Mouse (Mus musculus): ENCODE results near the gene Pomc. TPM values are rescaled to one million over a fixed set of nuclear protein-coding genes. Genes with fewer than 3 reads are reported as not detected.
"Not testable (repeated sequence)": the region's sequence is repeated elsewhere in the genome, so short reads cannot be mapped to it uniquely, and the experiment has no call there.

The Pomc gene
- polyA plus RNA-seq, 1 experiment: 1.2 TPM

DNA sequence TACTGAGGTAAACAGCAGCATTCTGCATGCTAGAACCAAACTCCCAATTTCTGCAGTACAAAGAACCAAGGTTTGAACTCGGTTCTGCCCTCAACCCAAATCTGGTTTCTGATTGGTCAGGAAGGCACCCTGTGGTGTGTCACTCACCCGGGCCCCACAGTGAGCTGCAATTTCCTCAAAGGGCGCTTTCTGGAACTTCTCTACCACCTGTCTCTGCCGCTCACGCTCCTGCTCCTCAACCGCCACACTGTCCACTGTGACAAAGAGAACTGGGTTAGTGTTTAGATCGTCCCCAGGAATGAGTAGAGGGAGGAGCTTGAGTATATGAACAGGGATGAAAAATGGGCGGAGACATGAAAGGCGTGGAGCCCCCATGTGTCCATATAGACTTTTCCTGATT, 13.6 kb downstream of the Pomc start:
- DNase-seq (ENCODE audit: low read depth): no peak

DNA sequence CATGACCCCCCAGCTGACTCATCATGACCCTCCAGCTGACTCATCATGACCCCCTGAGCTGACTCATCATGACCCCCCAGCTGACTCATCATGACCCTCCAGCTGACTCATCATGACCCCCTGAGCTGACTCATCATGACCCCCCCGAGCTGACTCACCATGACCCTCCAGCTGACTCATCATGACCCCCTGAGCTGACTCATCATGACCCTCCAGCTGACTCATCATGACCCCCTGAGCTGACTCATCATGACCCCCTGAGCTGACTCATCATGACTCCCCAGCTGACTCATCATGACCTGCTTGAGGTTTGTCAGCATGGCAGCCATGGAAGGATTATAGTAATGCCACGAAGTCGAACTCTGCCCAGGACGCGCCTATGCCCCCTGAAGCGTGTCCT, 18.4 kb downstream of the Pomc start:
- not testable (repeated sequence) for DNase-seq (ENCODE audit: low read depth)

DNA sequence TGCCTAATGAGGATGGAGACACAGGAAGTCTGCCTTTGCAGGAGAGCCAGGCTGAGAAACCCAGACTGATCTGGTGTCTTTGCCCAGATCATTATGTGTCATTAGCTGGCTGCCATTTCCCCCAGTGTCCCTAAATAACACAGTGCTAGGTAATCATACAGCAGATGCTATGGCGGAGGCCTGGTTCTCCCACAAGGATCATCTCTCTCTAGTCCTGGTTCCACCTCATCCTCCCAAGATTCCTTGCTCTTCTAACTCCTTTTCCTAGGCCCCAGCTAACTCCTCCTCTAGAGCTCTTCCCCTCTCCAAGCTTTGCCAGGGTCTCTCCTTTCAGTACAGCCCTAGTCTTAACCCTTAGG, 26.2 kb downstream of the Pomc start:
- no peak for DNase-seq (ENCODE audit: low read depth)

DNA sequence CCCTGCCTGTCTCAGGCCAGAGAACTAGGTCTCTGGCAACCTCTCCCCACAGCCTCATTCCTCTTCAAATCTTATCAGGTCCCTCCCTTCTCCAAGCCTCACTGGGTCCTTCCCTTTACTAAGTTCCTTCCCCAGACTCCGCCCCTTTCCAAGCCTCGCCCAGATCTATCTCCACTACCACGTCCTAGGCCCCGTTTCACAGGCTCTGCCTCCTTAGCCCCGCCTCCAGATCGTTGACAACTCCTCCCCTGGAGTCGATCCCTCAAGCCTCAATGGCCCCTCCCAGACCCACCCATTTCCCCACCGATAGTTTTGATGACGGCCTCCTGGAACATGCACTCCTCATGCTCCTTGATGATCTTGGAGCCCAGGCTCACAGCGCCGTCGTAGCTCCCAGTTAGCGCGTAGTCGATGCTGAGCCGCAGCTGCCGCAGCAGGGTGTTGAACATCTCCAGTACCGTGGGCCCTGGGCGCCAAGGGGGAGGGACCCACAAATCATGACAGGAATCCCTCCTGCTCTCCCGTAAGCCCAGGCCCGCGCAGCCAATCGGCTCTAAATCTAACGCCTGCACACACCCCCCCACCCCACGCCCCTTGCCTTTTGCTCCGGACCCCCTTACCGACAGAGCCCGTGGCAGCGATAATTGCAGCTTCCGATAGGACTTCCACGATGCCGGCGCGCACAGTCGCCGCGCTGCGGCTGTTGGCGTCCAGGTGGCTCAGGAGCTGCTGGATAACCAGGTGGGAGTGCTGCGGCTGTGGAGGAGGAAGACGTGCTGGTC, 26.8 kb downstream of the Pomc start:
- no peak for DNase-seq (ENCODE audit: low read depth)

DNA sequence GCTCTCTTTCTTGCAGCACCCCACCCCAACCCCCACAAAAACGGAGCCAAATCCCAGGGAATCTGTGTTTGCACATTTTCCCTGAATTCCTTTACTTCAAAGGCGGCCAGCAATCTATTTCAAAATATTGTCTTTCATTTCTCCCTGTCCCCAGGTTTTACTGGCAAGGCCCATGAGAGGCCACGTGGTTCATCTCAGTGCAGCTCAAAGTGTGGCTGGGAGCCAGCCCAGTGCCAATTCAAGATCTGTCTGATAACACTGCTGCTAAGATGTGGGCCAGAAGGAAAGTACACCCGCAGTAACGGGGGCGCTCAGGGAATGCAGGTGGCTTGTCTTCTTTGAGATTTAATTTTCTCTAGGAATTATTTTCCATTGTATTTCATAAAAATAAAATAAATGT, 27.5 kb downstream of the Pomc start:
- no peak for DNase-seq (ENCODE audit: low read depth)

DNA sequence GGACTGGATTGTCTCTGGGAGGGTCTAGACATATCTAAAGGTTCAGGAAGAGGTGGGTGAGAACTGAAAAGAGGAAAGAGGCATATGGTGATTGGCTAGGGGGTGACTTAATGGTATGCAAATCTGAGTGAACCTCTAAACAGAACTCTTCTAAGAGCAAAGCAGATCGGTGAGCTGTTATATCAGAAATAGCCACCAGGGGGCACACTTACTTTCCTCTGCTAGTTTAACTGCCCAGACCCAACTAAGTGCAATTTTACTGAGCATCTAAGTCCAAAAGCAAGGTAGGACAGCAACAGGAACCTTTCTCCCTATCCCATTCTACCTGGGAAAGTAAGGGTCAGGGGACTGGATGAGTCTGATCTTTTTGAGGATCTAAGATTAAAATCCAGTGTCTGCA, 29.0 kb downstream of the Pomc start:
- DNase-seq (ENCODE audit: low read depth): no peak

DNA sequence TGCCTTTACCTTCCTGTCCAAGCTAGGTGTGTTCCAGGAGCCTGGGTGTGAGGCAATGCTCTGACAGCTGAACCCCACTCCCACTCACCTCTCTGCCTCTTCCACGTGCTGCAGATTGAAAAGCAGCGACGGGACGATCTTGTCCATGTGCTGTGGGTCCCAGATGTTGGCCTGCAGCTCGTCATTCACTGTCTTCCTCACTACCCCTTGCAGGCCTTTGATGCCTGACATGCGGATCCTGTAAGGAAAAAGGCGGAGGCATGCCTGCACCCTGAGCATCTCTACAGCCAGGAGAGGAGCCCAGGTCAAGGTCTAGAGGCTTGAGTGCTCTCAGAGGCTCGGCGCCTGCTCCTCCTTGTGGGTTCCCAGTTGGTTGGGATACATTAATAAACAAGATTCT, 29.7 kb downstream of the Pomc start:
- no peak for DNase-seq (ENCODE audit: low read depth)

DNA sequence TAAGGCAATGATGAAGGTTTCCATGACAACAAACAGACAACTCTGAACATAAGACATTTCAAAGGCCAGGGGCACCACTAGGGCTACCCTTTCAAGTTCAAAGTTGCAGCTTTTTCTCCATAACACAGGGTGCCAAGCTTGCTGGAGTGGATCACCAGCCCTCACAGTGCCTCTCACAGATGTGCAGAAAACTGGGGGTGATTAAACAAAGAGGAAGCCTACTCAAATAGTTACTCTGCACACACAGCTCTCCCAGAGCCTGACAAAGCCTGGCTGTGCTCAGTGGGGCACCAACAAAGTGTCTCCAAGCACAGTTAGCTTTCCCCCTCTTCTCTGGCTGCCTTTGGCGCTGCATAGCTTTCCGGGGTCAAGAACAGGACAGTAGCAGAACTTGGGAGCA, 35.2 kb downstream of the Pomc start:
- DNase-seq (ENCODE audit: low read depth): no peak

DNA sequence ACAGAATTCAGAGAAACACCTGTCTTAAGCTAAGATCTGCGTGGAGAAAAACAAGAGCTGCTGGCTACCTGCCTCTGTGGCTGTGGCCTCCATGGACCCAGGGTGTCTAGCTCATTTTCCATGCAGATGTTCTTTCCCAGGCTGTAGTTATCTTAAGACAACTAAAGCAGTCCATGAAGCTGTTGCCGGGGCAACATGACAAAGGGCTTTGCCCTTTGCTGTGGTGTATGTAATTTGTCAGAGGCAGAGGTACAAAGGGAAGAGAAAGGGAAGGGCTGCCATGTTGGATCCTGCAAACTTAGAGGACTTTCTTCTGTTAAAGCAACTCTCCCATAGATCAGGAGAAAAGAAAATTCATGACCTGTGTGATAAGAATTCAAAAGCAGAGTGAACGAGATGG, 36.3 kb downstream of the Pomc start:
- DNase-seq (ENCODE audit: low read depth): no peak

DNA sequence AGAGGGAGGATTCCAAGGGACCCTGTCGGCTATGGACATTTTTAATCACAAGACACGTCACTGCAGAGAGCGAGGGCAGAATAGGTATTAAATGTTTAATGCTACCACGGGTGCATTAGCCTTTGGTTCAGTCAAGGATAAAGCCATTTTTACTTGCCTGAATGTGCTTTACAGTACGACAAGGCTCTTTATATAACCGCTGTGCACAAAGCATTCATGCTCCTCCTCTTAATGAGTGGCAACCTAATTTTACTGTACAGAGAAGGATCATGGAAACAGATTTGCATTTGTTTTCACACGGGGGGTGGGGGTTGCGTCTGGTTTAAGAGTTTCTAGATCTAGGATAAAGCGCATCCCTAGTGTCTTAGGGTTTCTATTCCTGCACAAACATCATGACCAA, 42.0 kb downstream of the Pomc start:
- no peak for DNase-seq (ENCODE audit: low read depth)

DNA sequence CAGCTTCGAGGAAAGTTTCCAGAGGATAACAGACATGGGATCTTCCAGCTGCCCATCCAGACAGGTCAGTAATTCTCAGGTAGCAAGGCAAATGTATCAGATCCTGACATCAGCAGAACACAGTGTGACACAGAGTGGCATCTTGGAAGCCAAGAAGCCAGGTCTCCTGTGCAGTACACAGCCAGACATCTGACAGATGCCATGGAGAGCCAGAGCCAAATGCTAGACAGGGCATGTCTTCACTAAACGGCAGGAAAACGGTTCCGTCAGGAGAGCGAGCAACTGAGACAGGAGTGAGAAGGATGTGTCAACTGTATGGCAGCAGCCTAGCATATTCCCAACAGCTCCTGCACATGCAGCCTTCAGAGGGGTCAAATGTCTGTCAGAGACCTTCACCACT, 45.7 kb downstream of the Pomc start:
- DNase-seq (ENCODE audit: low read depth): no peak

DNA sequence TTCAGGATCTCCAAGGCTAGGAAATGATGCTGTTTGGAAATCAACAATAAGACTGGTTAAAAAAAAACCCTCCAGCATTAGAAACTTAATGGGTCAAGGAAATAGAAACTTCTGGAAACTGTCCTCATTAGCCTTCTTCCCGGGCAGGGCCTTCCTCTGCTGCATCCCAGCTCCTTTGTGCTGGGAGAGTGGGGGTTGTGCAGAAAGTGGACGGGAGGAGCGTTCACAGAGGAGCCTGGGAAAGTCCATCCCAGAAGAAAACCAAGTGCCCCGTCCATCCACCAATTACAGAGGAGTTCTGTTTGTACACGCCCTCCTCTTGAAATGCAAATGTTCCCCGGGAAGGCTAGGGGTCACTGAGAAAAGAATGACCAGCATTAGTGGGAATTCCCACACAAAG, 49.9 kb downstream of the Pomc start:
- no peak for DNase-seq (ENCODE audit: low read depth)

DNA sequence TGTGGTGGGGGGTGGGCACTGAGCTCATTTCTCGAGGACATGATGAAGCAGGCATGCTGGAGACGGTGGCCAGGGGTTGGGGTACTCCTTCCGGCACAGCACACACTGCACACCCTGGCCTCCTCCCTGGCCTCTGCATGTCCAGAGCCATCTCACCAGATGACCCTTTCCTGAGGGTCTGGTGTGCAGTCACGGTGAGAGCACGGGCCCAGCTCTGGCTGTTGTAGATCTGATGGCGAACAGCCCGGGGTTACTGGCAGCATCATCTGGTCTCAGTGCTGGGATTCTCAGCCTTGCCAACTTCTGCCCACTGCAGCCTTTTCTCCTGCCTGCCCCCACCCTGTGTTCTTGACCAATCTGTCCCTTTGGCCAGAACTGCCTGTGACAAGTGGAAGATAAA, 51.3 kb downstream of the Pomc start:
- no peak for DNase-seq (ENCODE audit: low read depth)

DNA sequence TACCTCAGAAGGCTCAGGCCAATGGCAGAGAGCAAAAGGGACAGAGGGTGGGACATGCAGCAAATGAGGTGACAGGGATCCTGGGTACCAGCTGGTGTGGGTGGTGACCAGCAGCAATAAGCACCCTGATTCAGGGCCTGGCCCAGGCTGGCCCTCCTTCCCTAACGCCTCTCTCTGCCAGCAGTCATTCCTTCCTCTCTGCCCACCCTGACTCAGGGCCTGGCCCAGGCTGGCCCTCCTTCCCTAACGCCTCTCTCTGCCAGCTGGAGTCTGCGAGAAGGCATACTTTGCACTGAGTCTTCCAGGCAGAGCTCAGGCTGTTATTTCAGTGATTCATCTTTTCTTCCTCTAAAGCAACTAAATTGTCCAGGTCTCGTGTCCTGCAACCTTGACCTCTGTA, 52.4 kb downstream of the Pomc start:
- DNase-seq (ENCODE audit: low read depth): no peak

DNA sequence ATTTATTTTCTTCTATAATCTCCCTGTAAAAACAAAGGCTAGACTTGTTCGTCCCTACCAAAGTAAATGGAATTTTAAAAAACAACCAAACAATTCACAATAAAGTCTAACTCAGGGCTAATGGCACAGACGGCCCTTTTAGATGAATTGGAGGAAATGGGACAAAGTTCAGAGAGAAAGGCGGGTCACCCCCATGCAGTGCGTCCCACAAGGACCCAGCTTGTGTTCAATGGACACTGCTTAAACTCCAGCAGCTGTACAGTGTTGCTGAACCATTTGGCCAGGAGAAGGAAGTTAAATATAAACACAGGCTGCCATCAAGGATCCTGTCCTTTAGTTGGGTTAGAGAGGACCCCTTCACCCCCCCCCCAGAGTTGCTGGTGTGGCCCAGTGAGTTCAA, 53.0 kb downstream of the Pomc start:
- no peak for DNase-seq (ENCODE audit: low read depth)

DNA sequence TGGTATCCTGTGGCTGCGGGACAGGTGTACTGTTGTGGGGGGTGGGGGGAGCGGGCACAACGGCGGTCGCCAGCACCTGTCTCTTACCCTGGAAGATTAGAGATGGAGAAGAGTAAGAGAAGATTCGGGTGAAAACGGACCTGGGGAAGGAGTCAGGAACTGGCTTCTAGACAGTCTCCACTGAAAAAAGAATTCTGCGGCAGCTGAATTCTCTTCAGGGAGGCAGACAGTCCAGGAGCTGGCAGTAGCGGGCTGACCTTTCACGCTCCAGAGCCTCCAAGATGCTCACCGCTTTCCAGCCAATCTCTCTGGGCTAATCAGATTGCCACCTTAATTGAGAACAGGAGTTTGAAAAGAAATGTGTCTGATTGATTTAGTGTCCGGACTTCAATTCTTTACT, 54.0 kb downstream of the Pomc start:
- no peak for DNase-seq (ENCODE audit: low read depth)

Other genes with a start within 250 kb of the Pomc start
- gene Dnmt3a, start 148.9 kb upstream of the Pomc start, polyA plus RNA-seq (2012; rRNA removed): 12.0 and 13.2 TPM in 2 replicates
- 8.1 and 10.0 TPM in 2 replicates for gene Efr3b, start 84.0 kb downstream of the Pomc start, polyA plus RNA-seq (2012; rRNA removed)
- 5.6 and 6.1 TPM in 2 replicates for gene Dnajc27, start 127.6 kb downstream of the Pomc start, polyA plus RNA-seq (2012; rRNA removed)
- 8.2 and 8.5 TPM in 2 replicates for gene Adcy3, start 178.2 kb downstream of the Pomc start, polyA plus RNA-seq (2012; rRNA removed)

Data from gonadal fat pad, adult 2 months (tissue).